Mouse (Mus musculus) midbrain, postnatal 0 days (tissue): ENCODE data around the gene Cutc. TPM values are rescaled to one million over a fixed set of nuclear protein-coding genes. Genes with fewer than 3 reads are reported as not detected.

ENCODE experiments used
- ATAC-seq: fragments of 200-750 bp; cut with Nextera tagmentation; 2 replicates; pipeline ENCODE4 v1.8.0; 2017; ENCODE audit warnings: moderate number of reproducible peaks, mild to moderate bottlenecking, moderate TSS enrichment, moderate library complexity; ENCODE audit not compliant: low FRiP score
- DNase-seq: peaks from one replicate; pipeline ENCODE4 v3.0.0-alpha.2; 2015; ENCODE audit warnings: low spot score
- H3K27ac ChIP-seq: fragments of 300-500 bp; sonication (generic); 2 replicates; pipeline ENCODE4 v1.5.1; 2014; ENCODE audit warnings: low read depth, mild to moderate bottlenecking, low read length, mixed read lengths
- H3K27me3 ChIP-seq: fragments of 300-500 bp; sonication (generic); 2 replicates; pipeline ENCODE4 v1.6.1; 2014; ENCODE audit warnings: low read length, control low read depth, mixed read lengths; ENCODE audit not compliant: insufficient read depth
- H3K36me3 ChIP-seq: fragments of 300-500 bp; sonication (generic); 2 replicates; pipeline ENCODE4 v1.6.1; 2014; ENCODE audit warnings: low read length, control low read depth, mixed read lengths; ENCODE audit not compliant: insufficient read depth
- H3K4me1 ChIP-seq: fragments of 300-500 bp; sonication (generic); 2 replicates; pipeline ENCODE4 v1.6.1; 2014; ENCODE audit warnings: mild to moderate bottlenecking, control low read depth, antibody characterized with exemption, low read length, mixed read lengths; ENCODE audit not compliant: insufficient read depth
- H3K4me2 ChIP-seq: fragments of 300-500 bp; sonication (generic); 2 replicates; pipeline ENCODE4 v1.6.1; 2014; ENCODE audit warnings: low read depth, mild to moderate bottlenecking, low read length, mixed read lengths; ENCODE audit not compliant: poor library complexity, severe bottlenecking
- H3K4me3 ChIP-seq: fragments of 300-500 bp; sonication (generic); 2 replicates; pipeline ENCODE4 v1.5.1; 2014; ENCODE audit warnings: low read depth, mild to moderate bottlenecking, low read length, moderate library complexity
- H3K9ac ChIP-seq: fragments of 300-500 bp; sonication (generic); replicated peaks from 2 replicates; pipeline ENCODE4 v1.6.1; 2014; ENCODE audit warnings: mild to moderate bottlenecking, low read length, moderate library complexity, mixed read lengths; ENCODE audit not compliant: poor library complexity, severe bottlenecking
- H3K9me3 ChIP-seq: fragments of 300-500 bp; sonication (generic); 2 replicates; pipeline ENCODE4 v1.6.1; 2016; ENCODE audit warnings: low read length, control low read depth
- CTCF ChIP-seq: IDR thresholded peaks from 2 replicates; pipeline ENCODE4 v1.5.1; 2016; ENCODE audit warnings: antibody characterized with exemption, mild to moderate bottlenecking
- WGBS: fragments of 180-500 bp; shearing (Covaris S2); extraction: QIAGEN DNeasy Blood & Tissue Kit; methylation state at CpG from one replicate; pipeline ENCODE4 v1.1.7; 2014; 5-methylcytosine and 5-hydroxymethylcytosine counted together
- polyA plus RNA-seq: library from polyadenylated mRNA; unstranded; fragments of >200 nt; fragmentation: Nextera tagmentation; extraction: Ambion mirVana; gene quantifications from 2 replicates; pipeline ENCODE4 v1.2.1, GENCODE M21; 2015
- total RNA-seq: library from RNA; depleted of rRNA; stranded (reverse); fragments of >200 nt; gene quantifications from 2 replicates; pipeline ENCODE4 v1.2.3, GENCODE M21; 2014

The Cutc gene
- total and polyA plus RNA-seq, 2 experiments from 2014 or later, result 5.2 to 8.0 TPM

- ATAC-seq (no peak), DNase-seq (no peak)
- no peak for TF ChIP-seq CTCF
- WGBS, result 62% methylated on average over 22 of the region's 22 CpGs
- H3K4me2 ChIP-seq, result no peak overlapping the region
- H3K9me3 ChIP-seq, result no peaks in the 10 kb centered on the region
- H3K27ac ChIP-seq, result no peak overlapping the region
- H3K9ac ChIP-seq, result no peak overlapping the region
- no peaks in the 10 kb centered on the region for H3K27me3 ChIP-seq
- no peaks in the 10 kb centered on the region for H3K4me1 ChIP-seq
- no peak overlapping the region for H3K4me3 ChIP-seq
- H3K36me3 ChIP-seq, result peaks cover 24% of the 10 kb centered on the region
Measured at GRCm38 (mm10) chr19:43711159-43711916, 41.5 kb upstream of the Cutc start.

DNA sequence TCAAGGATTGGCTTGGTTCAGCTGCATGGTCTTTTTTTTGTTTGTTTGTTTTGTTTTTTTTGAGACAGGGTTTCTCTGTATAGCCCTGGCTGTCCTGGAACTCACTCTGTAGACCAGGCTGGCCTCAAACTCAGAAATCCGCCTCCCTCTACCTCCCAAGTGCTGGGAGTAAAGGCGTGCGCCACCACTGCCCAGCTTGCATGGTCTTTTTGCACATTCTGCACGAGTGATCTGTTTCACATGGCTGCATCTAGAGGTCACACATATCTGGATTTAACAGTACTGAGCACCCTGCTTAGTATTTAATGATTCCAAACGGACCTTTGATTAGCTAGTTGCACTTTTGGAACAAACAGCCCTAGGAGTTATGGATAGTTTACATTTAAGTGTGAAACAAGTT, 40.8 kb upstream of the Cutc start:
- TF ChIP-seq CTCF, result no peak
- Histone ChIP-seq H3K9me3 (no peaks in the 10 kb centered on the region), H3K9ac (no peak overlapping the region), H3K4me2 (no peak overlapping the region), H3K27me3 (no peaks in the 10 kb centered on the region), H3K36me3 (peaks cover 21% of the 10 kb centered on the region), H3K27ac (no peak overlapping the region), H3K4me3 (no peak overlapping the region), H3K4me1 (no peaks in the 10 kb centered on the region)
- no peak for DNase-seq
- 78% methylated on average over 5 of the region's 5 CpGs for WGBS
- no peak for ATAC-seq

- H3K4me2 ChIP-seq, result no peak overlapping the region
- H3K9ac ChIP-seq, result no peak overlapping the region
- TF ChIP-seq CTCF, result no peak
- H3K9me3 ChIP-seq, result no peaks in the 10 kb centered on the region
- DNase-seq (no peak), ATAC-seq (no peak)
- no peak overlapping the region for H3K27ac ChIP-seq
- H3K27me3 ChIP-seq, result no peaks in the 10 kb centered on the region
- peaks cover 48% of the 10 kb centered on the region for H3K36me3 ChIP-seq
- WGBS, result 94% methylated on average over 11 of the region's 11 CpGs
- no peaks in the 10 kb centered on the region for H3K4me1 ChIP-seq
- no peak overlapping the region for H3K4me3 ChIP-seq
Measured at GRCm38 (mm10) chr19:43720061-43720460, 32.7 kb upstream of the Cutc start.

DNA sequence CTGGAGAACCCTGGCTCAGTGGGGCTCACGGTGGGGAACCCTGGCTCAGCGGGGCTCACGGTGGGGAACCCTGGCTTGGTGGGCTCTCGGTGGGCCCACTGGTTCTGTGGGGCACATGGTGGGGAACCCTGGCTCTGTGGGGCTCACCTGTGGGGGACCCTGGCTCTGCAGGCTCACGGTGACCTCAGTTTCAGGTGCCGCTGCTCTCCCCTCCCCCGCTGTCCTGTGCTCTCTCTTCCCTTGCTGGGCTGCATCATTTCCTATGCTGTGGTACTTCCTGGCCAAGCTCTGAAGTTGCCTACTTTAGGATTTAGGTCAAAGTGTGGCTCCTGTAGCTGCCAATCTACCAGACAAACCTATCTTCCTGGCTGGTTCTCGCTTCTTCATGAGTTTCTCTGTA, 29.9 kb upstream of the Cutc start:
- ATAC-seq (no peak), DNase-seq (no peak)
- no peak for TF ChIP-seq CTCF
- 78% methylated on average over 8 of the region's 8 CpGs for WGBS
- Histone ChIP-seq H3K27me3 (no peaks in the 10 kb centered on the region), H3K4me3 (no peak overlapping the region), H3K36me3 (peaks cover 60% of the 10 kb centered on the region), H3K27ac (no peak overlapping the region), H3K4me1 (no peaks in the 10 kb centered on the region), H3K9ac (no peak overlapping the region), H3K4me2 (no peak overlapping the region), H3K9me3 (no peaks in the 10 kb centered on the region)

DNA sequence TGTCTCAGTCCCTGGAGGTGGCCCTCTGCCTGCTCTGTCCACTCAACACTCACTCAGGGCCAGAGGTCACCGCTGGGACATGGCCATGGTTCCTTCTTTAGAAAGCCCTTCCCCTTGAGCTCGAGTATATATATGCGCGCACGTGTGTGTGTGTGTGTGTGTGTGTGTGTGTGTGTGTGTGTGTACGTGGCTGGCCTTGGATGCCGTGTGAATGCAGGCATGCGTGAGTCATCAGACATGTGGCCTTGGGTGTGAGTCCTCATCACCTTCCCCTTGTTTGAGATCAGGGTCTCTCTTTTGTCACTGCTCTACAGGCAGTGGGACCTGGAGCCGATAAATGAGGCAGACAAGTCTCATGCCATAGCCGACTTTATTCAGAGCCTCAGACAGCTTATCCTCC, 29.3 kb upstream of the Cutc start:
- no peak overlapping the region for H3K9ac ChIP-seq
- no peak for TF ChIP-seq CTCF
- no peaks in the 10 kb centered on the region for H3K9me3 ChIP-seq
- ATAC-seq (no peak), DNase-seq (no peak)
- H3K4me3 ChIP-seq, result no peak overlapping the region
- 82% methylated on average over 10 of the region's 10 CpGs for WGBS
- no peak overlapping the region for H3K4me2 ChIP-seq
- no peaks in the 10 kb centered on the region for H3K4me1 ChIP-seq
- H3K36me3 ChIP-seq, result peaks cover 60% of the 10 kb centered on the region
- no peak overlapping the region for H3K27ac ChIP-seq
- no peaks in the 10 kb centered on the region for H3K27me3 ChIP-seq

- no peak overlapping the region for H3K4me3 ChIP-seq
- H3K4me2 ChIP-seq, result no peak overlapping the region
- H3K9ac ChIP-seq, result no peak overlapping the region
- no peak for DNase-seq
- H3K27ac ChIP-seq, result no peak overlapping the region
- no peaks in the 10 kb centered on the region for H3K27me3 ChIP-seq
- WGBS, result 93% methylated on average over 20 of the region's 20 CpGs
- TF ChIP-seq CTCF, result no peak
- peaks cover 58% of the 10 kb centered on the region for H3K36me3 ChIP-seq
- H3K9me3 ChIP-seq, result no peaks in the 10 kb centered on the region
- H3K4me1 ChIP-seq, result no peaks in the 10 kb centered on the region
- no peak for ATAC-seq
Measured at GRCm38 (mm10) chr19:43724194-43724593, 28.6 kb upstream of the Cutc start.
